Mouse (Mus musculus): ENCODE measurements at regions not wholly inside any gene's neighbourhood (a gene's known extent, or its start where the extent isn't known, plus 50 kb on each side); places are given as distances from the start of the nearest gene placed in this dataset.

DNA sequence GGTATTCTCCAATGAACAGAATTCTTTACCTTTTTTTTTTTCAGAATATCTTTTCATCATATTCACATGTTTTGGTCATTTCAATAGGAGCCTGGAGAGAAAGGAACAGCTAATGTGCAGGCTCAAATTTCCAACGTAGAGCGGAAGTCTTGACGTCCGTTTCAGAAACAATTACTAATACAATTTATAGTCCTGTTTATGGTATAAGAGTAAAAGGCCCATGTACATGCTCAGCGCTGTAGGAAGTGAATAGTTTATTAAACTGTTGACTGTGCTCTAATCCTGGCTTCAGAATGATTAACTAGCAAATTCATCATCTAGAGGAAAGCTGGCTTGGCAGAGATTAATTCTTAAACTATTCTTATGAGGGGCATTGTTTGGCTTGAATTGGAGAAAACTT, 142.1 kb downstream of the Pik3r1 start:
- no peak for ATAC-seq (ENCODE audit: insufficient read depth, low FRiP score)
- no peaks in the 10 kb centered on the region for H3K36me3 ChIP-seq (ENCODE audit: control insufficient read depth, insufficient read depth, low read length)
- H3K9me3 ChIP-seq (replicated peaks; ENCODE audit: control insufficient read depth, low read length), result no peaks in the 10 kb centered on the region
- H3K4me2 ChIP-seq (ENCODE audit: low read depth, low read length), result no peak overlapping the region
- WGBS, result 20% methylated on average over 5 of the region's 5 CpGs
- H3K9ac ChIP-seq (ENCODE audit: low read length), result no peak overlapping the region
- no peak overlapping the region for H3K27ac ChIP-seq (ENCODE audit: low read length)
- no peaks in the 10 kb centered on the region for H3K27me3 ChIP-seq (ENCODE audit: control insufficient read depth, insufficient read depth, low read length)
- H3K4me1 ChIP-seq (ENCODE audit: control insufficient read depth, insufficient read depth, low read length), result no peaks in the 10 kb centered on the region
- H3K4me3 ChIP-seq (replicated peaks; ENCODE audit: low read length), result no peak overlapping the region

DNA sequence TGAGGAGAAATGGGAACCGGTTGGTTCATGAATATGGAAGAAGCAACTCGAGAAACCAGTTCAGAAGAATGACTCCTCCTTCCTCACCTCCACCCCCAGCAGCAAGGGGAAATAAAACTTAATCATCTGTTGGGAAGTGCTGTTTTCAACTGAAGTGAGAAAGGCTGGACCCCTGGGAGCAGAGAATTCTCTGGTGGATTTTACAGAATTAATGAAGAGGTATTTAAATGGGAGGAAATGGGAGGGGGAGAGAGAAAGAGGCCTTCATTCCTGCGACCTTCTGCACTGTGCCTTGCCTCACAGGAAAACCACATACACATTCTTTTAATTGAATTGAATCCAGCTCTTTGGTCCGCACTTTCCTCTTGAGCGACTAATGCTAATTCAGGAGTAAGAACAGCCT, 143.8 kb downstream of the Pik3r1 start:
- no peak overlapping the region for H3K27ac ChIP-seq (ENCODE audit: low read length)
- H3K9ac ChIP-seq (ENCODE audit: low read length), result no peak overlapping the region
- H3K4me2 ChIP-seq (ENCODE audit: low read depth, low read length), result no peak overlapping the region
- H3K36me3 ChIP-seq (ENCODE audit: control insufficient read depth, insufficient read depth, low read length), result no peaks in the 10 kb centered on the region
- no peaks in the 10 kb centered on the region for H3K4me1 ChIP-seq (ENCODE audit: control insufficient read depth, insufficient read depth, low read length)
- ATAC-seq (ENCODE audit: insufficient read depth, low FRiP score), result no peak
- H3K4me3 ChIP-seq (replicated peaks; ENCODE audit: low read length), result no peak overlapping the region
- 45% methylated on average over 5 of the region's 5 CpGs for WGBS
- H3K9me3 ChIP-seq (replicated peaks; ENCODE audit: control insufficient read depth, low read length), result no peaks in the 10 kb centered on the region
- H3K27me3 ChIP-seq (ENCODE audit: control insufficient read depth, insufficient read depth, low read length), result no peaks in the 10 kb centered on the region

DNA sequence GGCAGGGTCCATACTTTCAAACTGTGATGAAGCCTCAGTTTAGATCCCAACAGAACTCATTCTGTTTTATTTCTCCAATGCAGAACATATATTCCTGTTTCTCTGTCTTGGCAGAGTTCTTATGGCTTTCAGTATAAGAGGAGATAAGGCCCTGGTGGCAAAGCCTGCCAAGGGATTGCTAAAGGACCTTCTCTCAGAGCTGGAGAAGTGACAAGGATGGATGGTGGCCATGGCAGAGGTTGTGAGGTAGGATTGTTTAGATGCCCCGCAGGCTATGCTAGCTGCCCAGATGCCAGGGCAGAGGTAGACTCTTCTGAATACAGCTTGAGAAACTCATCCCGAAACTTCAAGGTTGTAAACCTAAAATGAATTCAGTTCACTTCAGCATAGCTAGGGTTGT, 145.4 kb downstream of the Pik3r1 start:
- Histone ChIP-seq H3K9me3 (replicated peaks; ENCODE audit: control insufficient read depth, low read length) (no peaks in the 10 kb centered on the region), H3K27me3 (ENCODE audit: control insufficient read depth, insufficient read depth, low read length) (no peaks in the 10 kb centered on the region), H3K27ac (ENCODE audit: low read length) (no peak overlapping the region), H3K4me1 (ENCODE audit: control insufficient read depth, insufficient read depth, low read length) (no peaks in the 10 kb centered on the region), H3K9ac (ENCODE audit: low read length) (no peak overlapping the region), H3K4me3 (replicated peaks; ENCODE audit: low read length) (no peak overlapping the region), H3K4me2 (ENCODE audit: low read depth, low read length) (no peak overlapping the region), H3K36me3 (ENCODE audit: control insufficient read depth, insufficient read depth, low read length) (no peaks in the 10 kb centered on the region)
- ATAC-seq (ENCODE audit: insufficient read depth, low FRiP score), result no peak
- 85% methylated on average over 2 of the region's 2 CpGs for WGBS

DNA sequence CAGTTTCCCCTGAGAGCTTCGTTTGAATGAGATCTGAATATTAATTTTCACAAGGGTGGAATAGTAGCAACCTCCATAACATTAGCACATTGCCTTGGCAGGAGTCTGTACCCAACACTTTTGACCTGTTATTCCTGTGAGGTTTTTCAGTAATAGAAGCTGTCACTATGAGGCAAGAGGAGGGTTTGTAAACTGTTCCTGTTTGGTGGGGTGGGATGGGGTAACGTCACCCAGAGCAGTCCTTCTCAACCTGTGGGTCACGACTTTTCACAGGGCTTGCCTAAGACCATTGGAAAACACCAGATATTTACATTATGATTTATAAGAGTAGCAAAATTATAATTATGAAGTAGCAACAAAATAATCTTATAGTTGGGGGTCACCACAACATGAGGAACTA, 147.4 kb downstream of the Pik3r1 start:
- no peak overlapping the region for H3K4me3 ChIP-seq (replicated peaks; ENCODE audit: low read length)
- no peak overlapping the region for H3K4me2 ChIP-seq (ENCODE audit: low read depth, low read length)
- H3K9ac ChIP-seq (ENCODE audit: low read length), result no peak overlapping the region
- H3K9me3 ChIP-seq (replicated peaks; ENCODE audit: control insufficient read depth, low read length), result no peaks in the 10 kb centered on the region
- H3K36me3 ChIP-seq (ENCODE audit: control insufficient read depth, insufficient read depth, low read length), result no peaks in the 10 kb centered on the region
- H3K4me1 ChIP-seq (ENCODE audit: control insufficient read depth, insufficient read depth, low read length), result no peaks in the 10 kb centered on the region
- no peak overlapping the region for H3K27ac ChIP-seq (ENCODE audit: low read length)
- no peak for ATAC-seq (ENCODE audit: insufficient read depth, low FRiP score)
- WGBS, result 77% methylated on average over 3 of the region's 3 CpGs
- no peaks in the 10 kb centered on the region for H3K27me3 ChIP-seq (ENCODE audit: control insufficient read depth, insufficient read depth, low read length)

DNA sequence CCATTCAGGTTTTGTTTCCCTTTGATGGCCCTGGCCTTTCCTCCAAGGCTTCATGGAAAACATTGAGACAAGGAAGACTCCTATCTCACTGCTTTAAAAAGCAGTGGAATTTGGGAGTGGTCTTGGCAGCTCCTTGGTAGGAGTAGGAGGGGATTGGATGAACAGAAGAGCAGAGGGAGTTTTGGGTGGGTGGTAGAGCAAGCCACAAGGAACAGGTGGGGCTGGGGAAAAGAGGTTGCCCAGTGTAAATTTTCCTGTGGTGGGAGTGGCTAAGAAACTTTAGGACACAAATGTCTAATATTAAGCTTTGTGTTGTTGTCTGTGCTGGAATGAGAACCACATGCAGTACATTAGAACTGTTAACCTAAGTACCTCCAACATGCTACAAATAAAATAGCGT, 148.9 kb downstream of the Pik3r1 start:
- ATAC-seq (ENCODE audit: insufficient read depth, low FRiP score), result no peak
- Histone ChIP-seq H3K4me3 (replicated peaks; ENCODE audit: low read length) (no peak overlapping the region), H3K9me3 (replicated peaks; ENCODE audit: control insufficient read depth, low read length) (no peaks in the 10 kb centered on the region), H3K4me2 (ENCODE audit: low read depth, low read length) (no peak overlapping the region), H3K27ac (ENCODE audit: low read length) (no peak overlapping the region), H3K4me1 (ENCODE audit: control insufficient read depth, insufficient read depth, low read length) (no peaks in the 10 kb centered on the region), H3K36me3 (ENCODE audit: control insufficient read depth, insufficient read depth, low read length) (no peaks in the 10 kb centered on the region), H3K27me3 (ENCODE audit: control insufficient read depth, insufficient read depth, low read length) (no peaks in the 10 kb centered on the region), H3K9ac (ENCODE audit: low read length) (no peak overlapping the region)
- 88% methylated on average over 1 of the region's 1 CpGs for WGBS

DNA sequence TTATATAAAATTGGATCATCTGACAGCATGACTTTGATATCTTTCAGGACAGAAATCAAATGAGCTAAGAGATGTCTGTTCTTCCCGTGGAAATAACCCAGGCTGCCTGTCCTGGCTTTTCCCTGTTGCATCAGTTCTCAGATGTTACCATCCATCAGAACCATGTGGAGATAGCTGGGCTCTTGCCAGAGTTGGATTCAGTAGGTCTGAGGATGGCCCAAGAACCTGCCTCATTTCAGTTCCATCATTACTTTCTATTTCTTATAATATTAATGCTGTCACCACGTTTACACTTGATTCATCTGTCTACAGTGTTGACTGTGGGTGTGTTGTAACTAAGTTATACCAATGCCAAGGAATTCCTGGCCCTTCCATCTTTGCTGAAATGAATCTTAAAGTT, 155.2 kb downstream of the Pik3r1 start:
- H3K9ac ChIP-seq (ENCODE audit: low read length), result no peak overlapping the region
- H3K27ac ChIP-seq (ENCODE audit: low read length), result no peak overlapping the region
- no peaks in the 10 kb centered on the region for H3K4me1 ChIP-seq (ENCODE audit: control insufficient read depth, insufficient read depth, low read length)
- no peaks in the 10 kb centered on the region for H3K9me3 ChIP-seq (replicated peaks; ENCODE audit: control insufficient read depth, low read length)
- no peak for ATAC-seq (ENCODE audit: insufficient read depth, low FRiP score)
- no peaks in the 10 kb centered on the region for H3K27me3 ChIP-seq (ENCODE audit: control insufficient read depth, insufficient read depth, low read length)
- WGBS, result 69% methylated on average over 2 of the region's 2 CpGs
- H3K4me3 ChIP-seq (replicated peaks; ENCODE audit: low read length), result no peak overlapping the region
- H3K4me2 ChIP-seq (ENCODE audit: low read depth, low read length), result no peak overlapping the region
- no peaks in the 10 kb centered on the region for H3K36me3 ChIP-seq (ENCODE audit: control insufficient read depth, insufficient read depth, low read length)

DNA sequence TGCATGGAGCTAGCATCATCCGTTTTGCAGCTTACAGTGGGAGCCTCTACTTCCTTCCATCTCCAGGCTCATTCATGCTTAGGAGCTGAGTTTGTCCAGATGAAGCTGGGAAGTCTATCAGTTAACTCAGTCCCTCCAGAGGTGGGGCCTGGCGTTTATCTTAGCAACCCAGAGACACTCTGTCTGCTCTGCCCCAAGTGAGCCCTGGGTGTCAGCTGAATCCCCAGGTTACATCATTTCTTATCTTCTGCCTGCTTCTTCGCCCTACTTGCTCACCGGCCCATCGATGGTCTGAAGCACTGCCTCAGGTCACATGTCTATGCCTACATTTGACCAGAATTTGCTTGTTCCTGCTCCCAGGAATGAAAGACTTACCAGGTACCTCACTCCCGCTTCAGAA, 156.3 kb downstream of the Pik3r1 start:
- no peak overlapping the region for H3K4me2 ChIP-seq (ENCODE audit: low read depth, low read length)
- no peak overlapping the region for H3K4me3 ChIP-seq (replicated peaks; ENCODE audit: low read length)
- no peak overlapping the region for H3K9ac ChIP-seq (ENCODE audit: low read length)
- no peaks in the 10 kb centered on the region for H3K36me3 ChIP-seq (ENCODE audit: control insufficient read depth, insufficient read depth, low read length)
- no peak overlapping the region for H3K27ac ChIP-seq (ENCODE audit: low read length)
- ATAC-seq (ENCODE audit: insufficient read depth, low FRiP score), result peak; percentile 69
- H3K27me3 ChIP-seq (ENCODE audit: control insufficient read depth, insufficient read depth, low read length), result no peaks in the 10 kb centered on the region
- WGBS, result 91% methylated on average over 6 of the region's 6 CpGs
- H3K9me3 ChIP-seq (replicated peaks; ENCODE audit: control insufficient read depth, low read length), result no peaks in the 10 kb centered on the region
- no peaks in the 10 kb centered on the region for H3K4me1 ChIP-seq (ENCODE audit: control insufficient read depth, insufficient read depth, low read length)

DNA sequence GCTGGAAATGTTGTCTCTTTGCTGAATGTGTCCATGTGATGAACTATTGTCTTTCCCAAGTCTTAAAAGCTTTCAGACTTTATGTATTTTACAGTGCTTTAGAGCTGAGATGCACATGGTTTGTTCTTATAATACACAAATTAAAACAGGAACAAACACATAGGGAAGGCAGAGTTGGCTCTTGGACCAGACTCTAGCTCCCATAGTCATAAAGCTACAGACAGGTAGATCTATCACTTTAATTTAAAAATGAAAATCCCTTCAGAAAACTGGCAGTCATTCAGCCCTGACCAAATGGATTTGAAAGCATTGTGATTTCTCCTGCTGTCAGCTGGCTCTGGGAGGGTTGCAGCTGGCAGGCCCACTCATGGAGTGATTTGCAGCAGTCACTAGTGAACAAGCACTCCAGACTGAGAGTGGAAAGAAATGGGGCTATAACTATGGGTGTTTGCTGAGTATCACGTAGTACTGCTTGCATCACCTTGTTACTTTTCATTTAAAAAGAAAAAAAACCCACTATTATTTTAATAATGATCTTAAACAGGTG, 161.8 kb downstream of the Pik3r1 start:
- WGBS, result 77% methylated on average over 1 of the region's 1 CpGs
- no peaks in the 10 kb centered on the region for H3K4me1 ChIP-seq (ENCODE audit: control insufficient read depth, insufficient read depth, low read length)
- no peak overlapping the region for H3K4me3 ChIP-seq (replicated peaks; ENCODE audit: low read length)
- no peaks in the 10 kb centered on the region for H3K27me3 ChIP-seq (ENCODE audit: control insufficient read depth, insufficient read depth, low read length)
- ATAC-seq (ENCODE audit: insufficient read depth, low FRiP score), result no peak
- no peaks in the 10 kb centered on the region for H3K9me3 ChIP-seq (replicated peaks; ENCODE audit: control insufficient read depth, low read length)
- no peak overlapping the region for H3K9ac ChIP-seq (ENCODE audit: low read length)
- H3K27ac ChIP-seq (ENCODE audit: low read length), result no peak overlapping the region
- H3K36me3 ChIP-seq (ENCODE audit: control insufficient read depth, insufficient read depth, low read length), result no peaks in the 10 kb centered on the region
- H3K4me2 ChIP-seq (ENCODE audit: low read depth, low read length), result no peak overlapping the region

DNA sequence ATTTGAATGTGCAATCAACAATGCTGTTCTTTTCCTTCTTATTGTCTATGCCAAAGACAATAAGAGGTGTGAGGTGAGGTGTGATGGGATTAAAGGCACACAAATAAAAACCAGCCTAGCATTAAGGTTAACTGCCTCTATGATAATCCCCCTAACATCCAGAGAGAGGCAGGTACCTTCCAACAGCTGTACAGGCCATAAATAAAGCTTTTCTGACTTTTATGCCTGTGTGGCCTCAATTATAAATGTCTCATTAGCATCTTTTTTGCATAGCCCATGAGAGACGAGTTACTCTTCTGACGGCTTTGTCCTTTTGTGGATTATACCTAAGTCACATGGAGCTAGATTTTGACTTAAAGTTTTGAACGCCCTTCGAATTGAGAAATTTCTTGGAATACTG, 162.3 kb downstream of the Pik3r1 start:
- WGBS, result 85% methylated on average over 4 of the region's 4 CpGs
- no peak overlapping the region for H3K9ac ChIP-seq (ENCODE audit: low read length)
- no peak for ATAC-seq (ENCODE audit: insufficient read depth, low FRiP score)
- no peaks in the 10 kb centered on the region for H3K27me3 ChIP-seq (ENCODE audit: control insufficient read depth, insufficient read depth, low read length)
- H3K27ac ChIP-seq (ENCODE audit: low read length), result no peak overlapping the region
- H3K9me3 ChIP-seq (replicated peaks; ENCODE audit: control insufficient read depth, low read length), result no peaks in the 10 kb centered on the region
- no peaks in the 10 kb centered on the region for H3K36me3 ChIP-seq (ENCODE audit: control insufficient read depth, insufficient read depth, low read length)
- no peak overlapping the region for H3K4me2 ChIP-seq (ENCODE audit: low read depth, low read length)
- H3K4me3 ChIP-seq (replicated peaks; ENCODE audit: low read length), result no peak overlapping the region
- no peaks in the 10 kb centered on the region for H3K4me1 ChIP-seq (ENCODE audit: control insufficient read depth, insufficient read depth, low read length)

DNA sequence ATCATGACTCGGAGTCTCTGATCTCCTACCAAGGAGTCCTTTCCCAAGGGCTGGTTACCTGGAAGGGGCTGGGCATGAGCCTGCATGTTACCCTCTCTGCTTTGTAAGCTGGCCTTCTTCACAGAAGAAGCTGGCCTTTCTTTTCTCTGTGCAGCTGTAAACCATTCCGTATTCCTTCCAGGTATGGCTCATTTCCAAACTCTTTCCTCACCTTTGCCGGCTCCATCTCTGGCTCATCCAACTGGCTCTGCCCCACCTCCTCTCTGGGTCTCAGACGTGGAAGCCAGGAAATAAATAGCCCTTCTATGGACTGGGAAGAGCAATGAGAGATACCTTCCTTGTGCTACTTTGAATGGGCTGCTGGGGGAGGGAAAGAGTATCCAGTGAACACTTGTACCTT, 163.0 kb downstream of the Pik3r1 start:
- Histone ChIP-seq H3K4me2 (ENCODE audit: low read depth, low read length) (no peak overlapping the region), H3K36me3 (ENCODE audit: control insufficient read depth, insufficient read depth, low read length) (no peaks in the 10 kb centered on the region)
- 63% methylated on average over 4 of the region's 4 CpGs for WGBS

More for the DNA sequence above, 163.0 kb downstream of the Pik3r1 start:
- Histone ChIP-seq H3K4me1 (ENCODE audit: control insufficient read depth, insufficient read depth, low read length) (no peaks in the 10 kb centered on the region), H3K9me3 (replicated peaks; ENCODE audit: control insufficient read depth, low read length) (no peaks in the 10 kb centered on the region), H3K27ac (ENCODE audit: low read length) (no peak overlapping the region), H3K9ac (ENCODE audit: low read length) (no peak overlapping the region), H3K4me3 (replicated peaks; ENCODE audit: low read length) (no peak overlapping the region), H3K27me3 (ENCODE audit: control insufficient read depth, insufficient read depth, low read length) (no peaks in the 10 kb centered on the region)
- no peak for ATAC-seq (ENCODE audit: insufficient read depth, low FRiP score)
